Mouse (Mus musculus): ENCODE data around the gene Xrcc1.

Gene Xrcc1

GRCm38 (mm10) chr7:24566206-24566605 is 20.1 kb downstream of the Xrcc1 start:
- DNase-seq, result no peak

- DNase-seq, result no peak
These were observed 22.4 kb downstream of the Xrcc1 start for GRCm38 (mm10) chr7:24568512-24568911.

GRCm38 (mm10) chr7:24571071-24571470 is 25.0 kb downstream of the Xrcc1 start:
- DNase-seq, result no peak

- DNase-seq, result peak; percentile 27
These were observed 26.4 kb downstream of the Xrcc1 start for GRCm38 (mm10) chr7:24572455-24572854.

- DNase-seq, result no peak
These were observed 28.2 kb downstream of the Xrcc1 start for GRCm38 (mm10) chr7:24574224-24574796.

- DNase-seq, result no peak
These were observed 31.7 kb downstream of the Xrcc1 start for GRCm38 (mm10) chr7:24577811-24578210.

- DNase-seq, result no peak
These were observed 38.8 kb downstream of the Xrcc1 start for GRCm38 (mm10) chr7:24584876-24585275.

- DNase-seq, result no peak
These were observed 39.9 kb downstream of the Xrcc1 start for GRCm38 (mm10) chr7:24585995-24586394.

- DNase-seq, result peak; percentile 56
These were observed 40.7 kb downstream of the Xrcc1 start for GRCm38 (mm10) chr7:24586828-24587227.

GRCm38 (mm10) chr7:24587330-24588105 is 41.4 kb downstream of the Xrcc1 start, which contains the start of the genes Ethe1 and Zfp575:
Ethe1 (plus strand) TSS chr7:24587543.
Zfp575 (minus strand) TSS chr7:24587641.
- DNase-seq, result peak; percentile 88

GRCm38 (mm10) chr7:24588336-24588735 is 42.2 kb downstream of the Xrcc1 start:
- no peak for DNase-seq

- no peak for DNase-seq
These were observed 45.6 kb downstream of the Xrcc1 start for GRCm38 (mm10) chr7:24591735-24592134.

- peak; percentile 46 for DNase-seq
These were observed 46.1 kb downstream of the Xrcc1 start for GRCm38 (mm10) chr7:24592163-24592562.

- DNase-seq, result no peak
These were observed 46.7 kb downstream of the Xrcc1 start for GRCm38 (mm10) chr7:24592781-24593180.

- peak; percentile 81 for DNase-seq
These were observed 47.7 kb downstream of the Xrcc1 start for GRCm38 (mm10) chr7:24593621-24594308.

GRCm38 (mm10) chr7:24594309-24594803 is 48.3 kb downstream of the Xrcc1 start:
- no peak for DNase-seq

GRCm38 (mm10) chr7:24595464-24595863 is 49.4 kb downstream of the Xrcc1 start:
- DNase-seq, result no peak

GRCm38 (mm10) chr7:24598121-24598520 is 52.0 kb downstream of the Xrcc1 start:
- DNase-seq, result no peak

- DNase-seq, result no peak
These were observed 53.4 kb downstream of the Xrcc1 start for GRCm38 (mm10) chr7:24599211-24600067.

- peak; percentile 96 for DNase-seq
These were observed 55.0 kb downstream of the Xrcc1 start for GRCm38 (mm10) chr7:24600941-24601597.

- DNase-seq, result no peak
These were observed 59.5 kb downstream of the Xrcc1 start for GRCm38 (mm10) chr7:24605561-24605960.

- no peak for DNase-seq
These were observed 60.0 kb downstream of the Xrcc1 start for GRCm38 (mm10) chr7:24606046-24606445.
